Mouse (Mus musculus) stomach, embryonic 15.5 days (tissue): Measurements from ENCODE around the gene Nt5dc3. TPM values are rescaled to one million over a fixed set of nuclear protein-coding genes. Genes with fewer than 3 reads are reported as not detected.

Source experiments
- ATAC-seq: fragments of 200-750 bp; cut with Nextera tagmentation; 2 replicates; pipeline ENCODE4 v1.8.0; 2017; ENCODE audit warnings: low read depth, moderate number of reproducible peaks, moderate TSS enrichment; ENCODE audit not compliant: insufficient read depth, low FRiP score
- H3K27ac ChIP-seq: fragments of 300-500 bp; sonication (generic); 2 replicates; pipeline ENCODE4 v1.5.1; 2015; ENCODE audit warnings: mild to moderate bottlenecking, inconsistent platforms
- H3K27me3 ChIP-seq: fragments of 300-500 bp; sonication (generic); replicated peaks from 2 replicates; pipeline ENCODE4 v1.6.1; 2015; ENCODE audit warnings: inconsistent platforms
- H3K36me3 ChIP-seq: fragments of 300-500 bp; sonication (generic); 2 replicates; pipeline ENCODE4 v1.6.1; 2015; ENCODE audit warnings: inconsistent platforms
- H3K4me1 ChIP-seq: fragments of 300-500 bp; sonication (generic); 2 replicates; pipeline ENCODE4 v1.6.1; 2015; ENCODE audit warnings: inconsistent platforms
- H3K4me2 ChIP-seq: fragments of 300-500 bp; sonication (generic); 2 replicates; pipeline ENCODE4 v1.6.1; 2015; ENCODE audit warnings: mild to moderate bottlenecking, inconsistent platforms
- H3K4me3 ChIP-seq: fragments of 300-500 bp; sonication (generic); replicated peaks from 2 replicates; pipeline ENCODE4 v1.5.1; 2015; ENCODE audit warnings: inconsistent platforms
- H3K9ac ChIP-seq: fragments of 300-500 bp; sonication (generic); 2 replicates; pipeline ENCODE4 v1.6.1; 2015; ENCODE audit warnings: inconsistent platforms
- H3K9me3 ChIP-seq: fragments of 300-500 bp; sonication (generic); 2 replicates; pipeline ENCODE4 v1.6.1; 2016; ENCODE audit warnings: inconsistent platforms
- WGBS: fragments of 180-500 bp; shearing (Covaris S2); methylation state at CpG from one replicate; pipeline ENCODE4 v1.1.7; 2015; 5-methylcytosine and 5-hydroxymethylcytosine counted together
- polyA plus RNA-seq: library from polyadenylated mRNA; unstranded; fragments of >200 nt; fragmentation: Nextera tagmentation; extraction: Ambion mirVana; gene quantifications from 2 replicates; pipeline ENCODE4 v1.2.1, GENCODE M21; 2015

Gene Nt5dc3
- polyA plus RNA-seq: 1.5 and 1.8 TPM in 2 replicates

GRCm38 (mm10) chr10:86778398-86779116, at the start of gene Nt5dc3:
TSS of gene Nt5dc3 (plus strand) at chr10:86779005.
- Histone ChIP-seq H3K9me3 (no peaks in the 10 kb centered on the region), H3K4me3 (peak within 1 kb of the TSS; percentile 83), H3K4me1 (peaks cover 21% of the 10 kb centered on the region; the same call in 1 of the 2 replicates), H3K27me3 (no peaks in the 10 kb centered on the region), H3K9ac (peak within 1 kb of the TSS; percentile 74), H3K27ac (peak within 1 kb of the TSS; percentile 81), H3K36me3 (no peaks in the 10 kb centered on the region), H3K4me2 (peak within 1 kb of the TSS; percentile 99)
- peak; percentile 95 for ATAC-seq
- WGBS: 1% methylated on average over 42 of the region's 44 CpGs

DNA sequence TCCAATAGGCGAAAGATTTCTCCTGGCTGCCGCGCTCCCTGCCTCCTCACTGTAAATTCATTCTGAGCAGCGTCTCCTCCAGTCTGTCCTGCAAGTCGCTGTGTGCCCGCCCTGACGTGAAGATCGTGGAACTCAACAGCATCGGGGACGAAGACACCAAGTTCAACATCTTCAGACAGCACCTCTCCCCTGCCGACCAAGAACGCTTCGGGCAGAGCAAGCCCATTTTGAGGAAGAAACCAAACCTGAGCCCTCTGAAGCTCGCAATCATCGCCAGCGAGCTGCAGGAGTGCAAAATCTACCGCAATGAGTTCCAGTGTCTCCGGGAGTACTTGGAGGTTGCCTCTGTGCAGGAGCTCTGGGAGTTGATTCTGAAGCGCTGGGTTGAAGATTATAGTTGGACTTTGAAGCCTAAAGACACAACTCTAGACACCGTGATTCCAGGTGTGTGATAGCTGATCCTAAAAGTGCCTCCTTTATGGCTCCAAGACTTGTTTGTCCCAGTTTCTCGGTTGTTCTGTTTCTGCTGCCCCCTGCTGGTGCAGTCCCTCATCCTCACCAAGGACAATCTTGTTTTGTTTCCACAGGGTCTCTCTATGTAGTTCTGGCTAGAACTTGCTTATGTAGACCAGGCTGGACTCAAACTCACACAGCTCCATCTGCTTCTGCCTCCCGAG, 47.8 kb upstream of the Nt5dc3 start:
- ATAC-seq: peak; percentile 48; the same call in 1 of the 2 replicates
- Histone ChIP-seq H3K36me3 (no peaks in the 10 kb centered on the region), H3K9ac (peak overlapping the region; percentile 14; the same call in 1 of the 2 replicates), H3K27ac (no peak overlapping the region), H3K4me1 (peaks cover 9% of the 10 kb centered on the region; the same call in 1 of the 2 replicates), H3K4me2 (peak overlapping the region; percentile 64), H3K4me3 (peak overlapping the region; percentile 40), H3K27me3 (no peaks in the 10 kb centered on the region), H3K9me3 (no peaks in the 10 kb centered on the region)
- 11% methylated on average over 22 of the region's 22 CpGs for whole genome bisulfite sequencing

DNA sequence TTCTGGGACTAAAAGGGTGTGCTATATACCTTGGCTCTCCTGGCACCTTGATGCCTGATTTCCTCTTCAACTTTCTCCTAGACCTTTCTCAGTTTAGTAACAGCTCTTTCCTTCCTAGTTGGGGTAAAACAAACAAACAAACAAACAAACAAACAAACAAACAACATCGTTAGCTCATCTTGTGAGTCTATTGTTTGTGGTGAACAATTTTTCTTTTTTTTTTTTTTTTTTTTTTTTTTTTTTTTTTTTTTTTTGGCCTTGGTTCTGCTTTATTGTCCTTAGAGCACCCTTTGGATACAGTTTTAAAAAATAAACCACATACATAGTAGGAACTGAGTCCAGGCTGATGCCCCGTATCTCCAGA, 47.3 kb upstream of the Nt5dc3 start:
- H3K27me3 ChIP-seq: no peaks in the 10 kb centered on the region
- no peaks in the 10 kb centered on the region for H3K36me3 ChIP-seq
- H3K9ac ChIP-seq: no peak overlapping the region
- H3K4me2 ChIP-seq: no peak overlapping the region
- H3K27ac ChIP-seq: no peak overlapping the region
- peaks cover 9% of the 10 kb centered on the region; the same call in 1 of the 2 replicates for H3K4me1 ChIP-seq
- WGBS: 38% methylated on average over 2 of the region's 2 CpGs
- H3K4me3 ChIP-seq: no peak overlapping the region
- H3K9me3 ChIP-seq: no peaks in the 10 kb centered on the region
- no peak for ATAC-seq

- Histone ChIP-seq H3K9me3 (no peaks in the 10 kb centered on the region), H3K4me2 (no peak overlapping the region), H3K4me1 (no peaks in the 10 kb centered on the region), H3K27me3 (no peaks in the 10 kb centered on the region), H3K27ac (no peak overlapping the region), H3K9ac (no peak overlapping the region), H3K36me3 (no peaks in the 10 kb centered on the region), H3K4me3 (no peak overlapping the region)
- WGBS: 89% methylated on average over 4 of the region's 4 CpGs
- ATAC-seq: no peak
Measured at GRCm38 (mm10) chr10:86735036-86735435, 43.8 kb upstream of the Nt5dc3 start.

- no peak overlapping the region for H3K4me3 ChIP-seq
- H3K9ac ChIP-seq: no peak overlapping the region
- no peak overlapping the region for H3K27ac ChIP-seq
- no peaks in the 10 kb centered on the region for H3K9me3 ChIP-seq
- ATAC-seq: no peak
- 79% methylated on average over 2 of the region's 2 CpGs for WGBS
- H3K4me2 ChIP-seq: no peak overlapping the region
- H3K36me3 ChIP-seq: no peaks in the 10 kb centered on the region
- no peaks in the 10 kb centered on the region for H3K4me1 ChIP-seq
- H3K27me3 ChIP-seq: no peaks in the 10 kb centered on the region
Measured at GRCm38 (mm10) chr10:86742918-86743317, 35.9 kb upstream of the Nt5dc3 start.

GRCm38 (mm10) chr10:86744306-86744705, 34.5 kb upstream of the Nt5dc3 start:
- 89% methylated on average over 7 of the region's 7 CpGs for WGBS
- Histone ChIP-seq H3K36me3 (no peaks in the 10 kb centered on the region), H3K4me2 (no peak overlapping the region), H3K9me3 (no peaks in the 10 kb centered on the region), H3K4me1 (no peaks in the 10 kb centered on the region), H3K27me3 (no peaks in the 10 kb centered on the region), H3K27ac (no peak overlapping the region), H3K4me3 (no peak overlapping the region), H3K9ac (no peak overlapping the region)
- ATAC-seq: no peak

DNA sequence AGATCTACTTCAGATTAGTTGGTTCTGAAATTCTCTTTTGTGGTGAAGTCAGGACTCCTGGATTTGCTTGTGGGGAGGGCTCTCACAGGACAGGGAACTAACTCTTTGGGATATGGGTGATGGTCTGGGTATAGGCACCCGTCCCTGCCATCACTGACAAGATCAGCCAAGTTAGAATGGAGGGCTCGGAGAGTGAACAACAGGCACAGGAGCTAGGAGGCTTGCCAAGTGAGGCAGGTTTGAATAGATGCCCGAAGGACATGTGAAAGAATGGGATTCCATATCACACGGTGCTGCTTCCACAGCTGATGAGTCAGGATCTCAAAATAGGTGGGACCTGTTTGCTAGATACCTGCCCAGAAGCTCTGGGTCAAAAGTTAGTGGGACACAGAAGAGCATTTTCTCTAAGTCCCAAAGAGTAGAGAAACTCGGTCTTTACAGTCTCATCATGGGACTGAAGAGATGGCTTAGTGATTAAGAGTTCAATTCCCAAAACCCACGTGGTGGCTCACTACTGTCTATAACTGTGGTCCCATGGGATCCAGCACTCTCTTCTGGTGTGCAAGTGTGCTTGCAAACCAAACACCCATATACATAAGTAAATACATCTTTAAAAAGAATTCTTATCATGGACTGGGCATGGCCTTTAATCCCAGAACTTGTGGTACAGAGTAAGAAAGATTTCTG, 22.8 kb upstream of the Nt5dc3 start:
- no peaks in the 10 kb centered on the region for H3K9me3 ChIP-seq
- H3K36me3 ChIP-seq: no peaks in the 10 kb centered on the region
- WGBS: 81% methylated on average over 6 of the region's 6 CpGs
- no peaks in the 10 kb centered on the region for H3K4me1 ChIP-seq
- no peak overlapping the region for H3K4me3 ChIP-seq
- H3K9ac ChIP-seq: no peak overlapping the region
- no peaks in the 10 kb centered on the region for H3K27me3 ChIP-seq
- ATAC-seq: no peak
- no peak overlapping the region for H3K4me2 ChIP-seq
- H3K27ac ChIP-seq: no peak overlapping the region

DNA sequence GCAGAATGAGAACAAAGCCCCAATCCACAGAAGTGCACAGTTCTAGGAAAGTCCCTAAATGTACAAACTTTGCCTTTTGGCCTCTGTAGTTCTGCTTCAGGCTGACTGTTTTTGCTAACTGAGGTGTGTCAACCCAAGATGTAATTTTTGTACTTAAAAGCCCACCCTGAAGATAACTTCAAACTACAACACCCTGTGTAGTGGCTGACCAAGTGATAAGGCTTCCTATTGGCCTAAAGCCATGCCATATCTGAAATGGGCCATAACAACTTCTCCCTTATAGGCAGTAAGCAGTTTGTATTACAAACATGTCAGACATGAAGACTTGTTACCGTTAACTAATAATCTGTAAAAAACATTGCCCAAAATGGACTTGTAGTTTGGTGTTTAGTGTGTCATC, 21.1 kb upstream of the Nt5dc3 start:
- Histone ChIP-seq H3K9me3 (no peaks in the 10 kb centered on the region), H3K9ac (no peak overlapping the region), H3K4me1 (no peaks in the 10 kb centered on the region), H3K27me3 (no peaks in the 10 kb centered on the region), H3K4me2 (no peak overlapping the region), H3K27ac (no peak overlapping the region), H3K4me3 (no peak overlapping the region), H3K36me3 (no peaks in the 10 kb centered on the region)
- WGBS: 88% methylated on average over 1 of the region's 1 CpGs
- ATAC-seq: no peak

- Histone ChIP-seq H3K4me3 (no peak overlapping the region), H3K9ac (no peak overlapping the region), H3K27me3 (no peaks in the 10 kb centered on the region), H3K4me2 (no peak overlapping the region), H3K27ac (no peak overlapping the region), H3K36me3 (no peaks in the 10 kb centered on the region), H3K9me3 (no peaks in the 10 kb centered on the region), H3K4me1 (no peaks in the 10 kb centered on the region)
- 88% methylated on average over 6 of the region's 6 CpGs for WGBS
- no peak for ATAC-seq
Measured at GRCm38 (mm10) chr10:86758211-86758610, 20.6 kb upstream of the Nt5dc3 start.

GRCm38 (mm10) chr10:86761236-86761635, 17.6 kb upstream of the Nt5dc3 start:
- no peak for ATAC-seq

GRCm38 (mm10) chr10:86761722-86762383, 17.0 kb upstream of the Nt5dc3 start:
- no peaks in the 10 kb centered on the region for H3K9me3 ChIP-seq
- 46% methylated on average over 7 of the region's 7 CpGs for WGBS
- H3K27ac ChIP-seq: no peak overlapping the region
- H3K9ac ChIP-seq: no peak overlapping the region
- no peak overlapping the region for H3K4me3 ChIP-seq
- H3K4me1 ChIP-seq: no peaks in the 10 kb centered on the region
- no peaks in the 10 kb centered on the region for H3K27me3 ChIP-seq
- no peak for ATAC-seq
- H3K36me3 ChIP-seq: no peaks in the 10 kb centered on the region
- no peak overlapping the region for H3K4me2 ChIP-seq

More at GRCm38 (mm10) chr10:86761236-86761635, 17.6 kb upstream of the Nt5dc3 start:
- Histone ChIP-seq H3K9me3 (no peaks in the 10 kb centered on the region), H3K27me3 (no peaks in the 10 kb centered on the region), H3K36me3 (no peaks in the 10 kb centered on the region), H3K4me2 (no peak overlapping the region), H3K9ac (no peak overlapping the region), H3K27ac (no peak overlapping the region), H3K4me3 (no peak overlapping the region), H3K4me1 (no peaks in the 10 kb centered on the region)
- 56% methylated on average over 1 of the region's 1 CpGs for WGBS
